Mouse (Mus musculus): ENCODE measurements around the gene Ebf1.
A peak's percentile ranks its signal among the peaks of the same experiment; 100 is the strongest.

The Ebf1 gene

GRCm38 (mm10) chr11:44888390-44888789 is 271.3 kb downstream of the Ebf1 start:
- DNase-seq (ENCODE audit: low read depth in 2 of 2, low spot score in 2 of 2) = no peak

DNA sequence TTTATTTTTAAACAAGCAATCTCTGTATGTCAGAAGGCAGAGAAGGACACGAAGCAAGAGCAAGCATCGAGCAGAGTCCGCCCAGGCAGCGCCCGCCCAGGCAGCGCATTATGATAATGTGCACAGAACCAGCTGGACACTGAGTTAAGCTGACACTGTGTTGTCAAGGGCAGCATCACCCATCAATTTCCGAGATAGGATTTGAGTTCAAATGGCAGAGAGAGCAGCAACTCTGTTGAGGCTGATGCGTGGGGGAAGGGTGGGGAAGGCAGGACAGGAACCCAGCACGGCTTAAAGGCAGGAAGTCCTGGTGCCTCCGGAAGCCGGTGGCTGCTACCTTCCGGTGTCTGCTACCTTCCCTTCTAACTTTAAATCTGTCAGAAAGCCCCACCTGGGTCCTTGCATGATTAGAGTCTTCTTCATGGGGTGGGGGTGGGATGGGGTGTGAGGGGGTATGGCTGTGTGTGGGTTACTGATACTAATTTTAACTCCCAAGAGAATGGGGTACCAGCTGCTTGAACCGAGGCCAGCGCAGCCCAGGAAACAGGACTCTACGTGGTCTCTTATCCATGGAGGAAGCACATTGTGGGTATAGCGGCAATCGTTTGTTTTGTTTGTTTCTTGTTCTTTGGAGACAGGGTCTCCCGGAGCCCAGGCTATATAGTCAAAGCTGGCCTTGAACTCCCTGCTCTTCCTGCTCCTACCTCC is 275.9 kb downstream of the Ebf1 start:
- peak; percentile 41 to 49 for DNase-seq (ENCODE audit: low read depth in 2 of 2, low spot score in 2 of 2)

- DNase-seq (ENCODE audit: low read depth in 2 of 2, low spot score in 2 of 2) = no peak
Observed at GRCm38 (mm10) chr11:44893986-44894385, 276.9 kb downstream of the Ebf1 start.

DNA sequence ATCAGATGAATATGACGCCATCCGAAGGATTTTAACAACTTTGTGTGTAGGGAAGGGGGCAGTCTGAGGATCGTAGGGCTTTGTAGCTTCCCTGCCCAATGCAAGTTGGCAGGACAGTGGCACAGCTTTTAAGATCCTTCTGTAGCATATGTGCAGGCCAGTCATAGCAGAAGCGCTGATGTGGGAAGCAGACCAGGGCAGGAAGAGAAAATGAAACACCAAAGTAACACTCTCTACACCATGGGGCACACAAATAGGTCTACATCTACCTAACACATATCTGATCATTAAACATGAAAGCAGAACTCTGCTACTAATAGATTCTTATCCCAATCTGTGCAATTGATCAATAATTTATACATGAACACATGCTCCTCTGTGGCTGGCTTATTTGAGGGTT is 277.7 kb downstream of the Ebf1 start:
- no peak for DNase-seq (ENCODE audit: low read depth in 2 of 2, low spot score in 2 of 2)

- no peak for DNase-seq (ENCODE audit: low read depth in 2 of 2, low spot score in 2 of 2)
Observed at GRCm38 (mm10) chr11:44895893-44896292, 278.8 kb downstream of the Ebf1 start.

- DNase-seq (ENCODE audit: low read depth in 2 of 2, low spot score in 2 of 2) = no peak
Observed at GRCm38 (mm10) chr11:44897140-44897665, 280.1 kb downstream of the Ebf1 start.

- no peak for DNase-seq (ENCODE audit: low read depth in 2 of 2, low spot score in 2 of 2)
Observed at GRCm38 (mm10) chr11:44899554-44899953, 282.4 kb downstream of the Ebf1 start.

DNA sequence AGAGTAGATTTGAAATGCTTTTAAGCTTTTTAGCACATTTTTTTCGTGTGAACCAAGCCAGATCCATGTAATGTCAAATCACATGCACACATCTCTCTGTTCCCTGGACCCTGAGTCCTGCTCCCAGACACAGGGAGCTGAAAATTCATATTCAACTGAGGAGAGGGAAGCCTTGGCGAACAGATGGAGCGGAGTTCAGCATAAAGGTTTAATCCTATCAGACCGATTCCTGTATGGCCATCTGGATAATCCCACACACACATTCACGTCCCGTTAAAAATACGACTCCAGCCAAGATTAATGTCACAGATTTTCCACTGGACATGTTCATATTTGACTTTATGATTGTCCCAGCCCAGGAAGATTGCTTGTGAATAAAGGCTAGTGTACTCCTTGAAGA is 282.8 kb downstream of the Ebf1 start:
- DNase-seq (ENCODE audit: low read depth in 2 of 2, low spot score in 2 of 2) = no peak

GRCm38 (mm10) chr11:44900496-44900895 is 283.4 kb downstream of the Ebf1 start:
- no peak for DNase-seq (ENCODE audit: low read depth in 2 of 2, low spot score in 2 of 2)

DNA sequence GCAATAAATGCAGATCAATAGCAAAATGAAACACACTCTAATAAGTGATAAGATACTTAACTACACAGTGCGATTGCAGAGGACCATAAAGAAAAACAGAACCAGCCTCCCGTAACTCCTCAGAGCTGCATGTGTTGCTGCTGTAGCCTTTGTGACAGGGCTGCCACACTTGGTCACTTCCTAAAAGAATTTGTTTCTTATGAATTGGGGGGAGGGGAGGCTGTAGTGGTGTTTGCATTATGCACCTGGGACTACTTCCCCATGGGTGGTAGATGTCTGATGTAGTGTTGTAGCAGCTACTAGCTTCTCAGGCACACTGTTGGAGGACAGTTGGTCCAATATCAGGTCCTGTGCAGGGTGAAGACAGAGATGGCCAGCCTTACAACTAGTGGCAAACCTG is 284.6 kb downstream of the Ebf1 start:
- DNase-seq (ENCODE audit: low read depth in 2 of 2, low spot score in 2 of 2) = no peak

GRCm38 (mm10) chr11:44902165-44902564 is 285.0 kb downstream of the Ebf1 start:
- DNase-seq (ENCODE audit: low read depth in 2 of 2, low spot score in 2 of 2) = no peak

GRCm38 (mm10) chr11:44904121-44904520 is 287.0 kb downstream of the Ebf1 start:
- no peak for DNase-seq (ENCODE audit: low read depth in 2 of 2, low spot score in 2 of 2)

- no peak for DNase-seq (ENCODE audit: low read depth in 2 of 2, low spot score in 2 of 2)
Observed at GRCm38 (mm10) chr11:44906456-44906855, 289.3 kb downstream of the Ebf1 start.

DNA sequence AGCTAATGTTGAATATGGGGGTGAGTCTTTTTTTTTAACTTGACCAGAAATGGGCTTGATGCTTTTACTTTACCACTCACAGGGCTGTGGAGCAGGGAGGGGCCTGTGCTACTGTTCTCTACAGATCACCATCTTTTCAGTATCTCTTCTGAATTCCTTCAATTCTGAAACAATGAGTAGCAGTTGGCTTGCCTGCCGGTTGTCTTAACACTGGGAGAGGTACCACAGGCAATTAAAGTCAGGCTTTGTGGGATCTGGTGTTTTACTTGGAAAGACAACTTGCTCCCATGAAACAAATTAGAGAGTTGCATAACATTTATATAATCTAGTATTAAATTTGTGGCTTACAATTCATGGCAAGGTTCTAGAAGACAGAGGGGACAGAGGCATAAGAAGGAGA is 294.6 kb downstream of the Ebf1 start:
- DNase-seq (ENCODE audit: low read depth in 2 of 2, low spot score in 2 of 2) = no peak

GRCm38 (mm10) chr11:44913806-44914205 is 296.7 kb downstream of the Ebf1 start:
- no peak for DNase-seq (ENCODE audit: low read depth in 2 of 2, low spot score in 2 of 2)

DNA sequence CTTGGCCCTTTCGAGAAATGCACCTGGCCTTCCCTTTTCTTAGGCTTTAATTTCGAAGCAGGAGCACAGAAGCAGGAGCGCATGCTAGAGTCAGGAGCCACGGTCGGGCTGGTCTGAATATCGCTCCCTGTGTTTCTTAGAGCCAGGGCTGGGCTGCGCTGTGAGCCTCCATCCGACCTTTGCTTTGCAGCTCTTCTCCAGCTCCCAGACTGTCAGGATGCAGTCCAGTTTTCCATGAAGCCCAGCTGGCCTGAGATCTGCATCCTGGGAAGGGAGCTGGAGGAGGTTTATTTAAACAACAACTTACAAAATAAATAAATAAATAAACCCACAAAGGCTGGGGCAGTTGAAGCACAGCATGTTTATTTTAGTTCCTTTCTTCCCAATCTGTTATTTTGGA is 299.9 kb downstream of the Ebf1 start:
- no peak for DNase-seq (ENCODE audit: low read depth in 2 of 2, low spot score in 2 of 2)

DNA sequence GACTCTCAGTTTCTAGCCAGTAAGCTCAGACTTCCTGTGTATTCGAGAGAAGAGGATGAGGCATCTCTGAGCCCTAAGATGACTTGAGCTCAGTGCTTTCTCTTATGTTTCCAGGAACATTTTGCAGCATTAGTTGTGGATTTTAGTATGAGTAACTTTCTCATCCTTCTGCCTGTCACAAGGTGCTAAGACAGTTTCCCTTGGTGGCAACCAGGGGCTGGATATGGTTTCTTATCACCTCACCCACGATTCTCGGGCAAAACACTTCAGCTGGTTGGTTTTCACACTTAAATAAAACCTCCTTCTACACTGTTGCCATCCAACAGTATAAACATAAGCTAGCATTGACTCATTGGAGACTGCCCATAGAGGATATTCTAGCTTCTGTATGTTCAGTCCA is 306.0 kb downstream of the Ebf1 start:
- DNase-seq (ENCODE audit: low read depth in 2 of 2, low spot score in 2 of 2) = no peak

- no peak for DNase-seq (ENCODE audit: low read depth in 2 of 2, low spot score in 2 of 2)
Observed at GRCm38 (mm10) chr11:44923868-44924508, 306.9 kb downstream of the Ebf1 start.

DNA sequence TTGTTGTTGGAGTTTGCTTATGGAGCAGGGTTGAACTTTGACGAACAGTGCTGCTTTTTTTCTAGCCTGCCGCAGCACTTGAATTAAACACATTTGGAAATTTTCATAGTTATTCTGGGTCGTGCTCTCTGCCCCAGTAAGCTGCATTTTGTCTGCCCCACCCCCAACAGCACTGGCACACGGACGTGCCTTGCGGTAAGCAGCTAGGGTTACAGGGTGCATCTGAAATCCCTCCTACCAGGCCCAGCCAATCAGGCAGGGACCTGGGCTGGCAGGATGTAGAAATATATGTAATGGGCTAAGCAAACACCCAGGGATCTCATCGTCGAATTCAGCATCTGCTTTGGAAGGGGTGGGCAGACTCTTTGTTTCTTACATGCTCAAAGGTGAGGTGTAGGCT is 307.8 kb downstream of the Ebf1 start:
- DNase-seq (ENCODE audit: low read depth in 2 of 2, low spot score in 2 of 2) = peak; percentile 17 to 27

GRCm38 (mm10) chr11:44925806-44926525 is 308.8 kb downstream of the Ebf1 start:
- DNase-seq (ENCODE audit: low read depth in 2 of 2, low spot score in 2 of 2) = no peak

DNA sequence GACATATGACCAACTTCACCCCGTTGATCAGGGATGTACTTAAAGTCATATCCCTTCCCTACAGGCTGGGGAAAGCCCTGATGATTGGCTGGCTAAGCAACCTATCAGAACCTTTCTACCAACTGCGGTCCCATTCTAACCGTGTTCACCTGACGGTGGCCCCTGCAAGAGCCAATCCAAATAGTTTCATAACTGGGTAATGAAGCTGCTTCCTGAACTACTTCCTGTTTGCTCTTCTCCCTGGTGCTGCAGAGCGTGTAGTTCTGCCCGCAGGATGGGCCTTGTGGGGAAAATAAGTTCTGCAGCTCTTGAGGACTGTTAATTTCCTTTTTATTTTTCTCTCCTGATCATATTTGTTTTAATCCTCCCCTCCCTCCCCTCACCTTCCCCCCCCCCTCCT is 311.3 kb downstream of the Ebf1 start:
- DNase-seq (ENCODE audit: low read depth in 2 of 2, low spot score in 2 of 2) = no peak

GRCm38 (mm10) chr11:44932942-44933483 is 315.9 kb downstream of the Ebf1 start:
- no peak for DNase-seq (ENCODE audit: low read depth in 2 of 2, low spot score in 2 of 2)

Measured in CD8-positive naive resting alpha-beta T cell, adult 2 months (primary cell).